Mouse (Mus musculus) heart, postnatal 4 days (tissue): ENCODE measurements around the gene Efcc1. TPM values are rescaled to one million over a fixed set of nuclear protein-coding genes. Genes with fewer than 3 reads are reported as not detected.

Source experiments
- DNase-seq: peaks from one replicate; pipeline ENCODE4 v3.0.0; 2021
- total RNA-seq, 2 experiments: library from RNA; stranded (reverse); gene quantifications; 2 replicates each; pipeline ENCODE4 v1.2.3; 2021

Gene Efcc1
- total RNA-seq, 2 experiments from 2014 or later = 1.5 to 2.4 TPM

- peak; percentile 13 for DNase-seq
Observed at GRCm38 (mm10) chr6:87779174-87780165, 48.8 kb downstream of the Efcc1 start.

- no peak for DNase-seq
Observed at GRCm38 (mm10) chr6:87780546-87781301, 50.1 kb downstream of the Efcc1 start.

- no peak for DNase-seq
Observed at GRCm38 (mm10) chr6:87784033-87784432, 53.4 kb downstream of the Efcc1 start.

GRCm38 (mm10) chr6:87786621-87787020, 56.0 kb downstream of the Efcc1 start:
- DNase-seq = no peak

GRCm38 (mm10) chr6:87787108-87787890, 56.6 kb downstream of the Efcc1 start:
- no peak for DNase-seq

- DNase-seq = no peak
Observed at GRCm38 (mm10) chr6:87788266-87788895, 57.7 kb downstream of the Efcc1 start.

- peak; percentile 64 for DNase-seq
Observed at GRCm38 (mm10) chr6:87788896-87789587, 58.4 kb downstream of the Efcc1 start.

GRCm38 (mm10) chr6:87789791-87790190, 59.1 kb downstream of the Efcc1 start:
- DNase-seq = no peak

- DNase-seq = no peak
Observed at GRCm38 (mm10) chr6:87790779-87791480, 60.3 kb downstream of the Efcc1 start.

- no peak for DNase-seq
Observed at GRCm38 (mm10) chr6:87791826-87792225, 61.2 kb downstream of the Efcc1 start.

GRCm38 (mm10) chr6:87793821-87794510, 63.3 kb downstream of the Efcc1 start:
- no peak for DNase-seq

GRCm38 (mm10) chr6:87795385-87796150, 64.9 kb downstream of the Efcc1 start:
- no peak for DNase-seq

GRCm38 (mm10) chr6:87796251-87796880, 65.7 kb downstream of the Efcc1 start:
- no peak for DNase-seq

- DNase-seq = no peak
Observed at GRCm38 (mm10) chr6:87797321-87797720, 66.7 kb downstream of the Efcc1 start.

GRCm38 (mm10) chr6:87799576-87799975, 68.9 kb downstream of the Efcc1 start:
- no peak for DNase-seq

- no peak for DNase-seq
Observed at GRCm38 (mm10) chr6:87802462-87802861, 71.8 kb downstream of the Efcc1 start.

- no peak for DNase-seq
Observed at GRCm38 (mm10) chr6:87804036-87804435, 73.4 kb downstream of the Efcc1 start.

- DNase-seq = no peak
Observed at GRCm38 (mm10) chr6:87804886-87805285, 74.2 kb downstream of the Efcc1 start.

- no peak for DNase-seq
Observed at GRCm38 (mm10) chr6:87805448-87805847, 74.8 kb downstream of the Efcc1 start.
